Mouse (Mus musculus) ovary, adult 10 weeks (tissue): Measurements from ENCODE around the gene Ptrhd1. TPM values are rescaled to one million over a fixed set of nuclear protein-coding genes. Genes with fewer than 3 reads are reported as not detected.

Source experiments
- polyA plus RNA-seq: library from polyadenylated mRNA; stranded (reverse); fragments of 350-450 nt; fragmentation: Illumina TruSeq; extraction: RNeasy Lipid Tissue Mini Kit (QIAGEN cat#74804); gene quantifications from one replicate; pipeline ENCODE4 v1.2.3, GENCODE M21; 2014

Ptrhd1 gene
- polyA plus RNA-seq: 3.5 TPM

GRCm38 (mm10) chr12:4233572-4234508 lies at the start of gene Ptrhd1, which contains the start of gene Cenpo:
Gene Ptrhd1 (plus strand): TSS chr12:4234027.
Gene Cenpo (minus strand): TSS chr12:4234294.

Other genes starting within 250 kb of the Ptrhd1 start
- gene Efr3b, start 195.1 kb upstream of the Ptrhd1 start, polyA plus RNA-seq: 5.0 TPM
- 5.8 TPM for gene Dnajc27, start 151.4 kb upstream of the Ptrhd1 start, polyA plus RNA-seq
- 2.6 TPM for gene Adcy3, start 100.9 kb upstream of the Ptrhd1 start, polyA plus RNA-seq
- gene Cenpo, start 267 bp downstream of the Ptrhd1 start, polyA plus RNA-seq: 11.3 TPM
- gene Ncoa1, start 243.2 kb downstream of the Ptrhd1 start, polyA plus RNA-seq: 43.2 TPM